Mouse (Mus musculus) kidney, postnatal 25 days (tissue): ENCODE measurements around the gene Serpina3c.
"Not testable (repeated sequence)": the region's sequence is repeated elsewhere in the genome, so short reads cannot be mapped to it uniquely, and the experiment has no call there.

Experiments used
- DNase-seq, 2 experiments: peaks; one replicate each; pipeline ENCODE4 v3.0.0; 2021; ENCODE audit warnings: mixed read lengths in 2 of 2

Gene Serpina3c

DNA sequence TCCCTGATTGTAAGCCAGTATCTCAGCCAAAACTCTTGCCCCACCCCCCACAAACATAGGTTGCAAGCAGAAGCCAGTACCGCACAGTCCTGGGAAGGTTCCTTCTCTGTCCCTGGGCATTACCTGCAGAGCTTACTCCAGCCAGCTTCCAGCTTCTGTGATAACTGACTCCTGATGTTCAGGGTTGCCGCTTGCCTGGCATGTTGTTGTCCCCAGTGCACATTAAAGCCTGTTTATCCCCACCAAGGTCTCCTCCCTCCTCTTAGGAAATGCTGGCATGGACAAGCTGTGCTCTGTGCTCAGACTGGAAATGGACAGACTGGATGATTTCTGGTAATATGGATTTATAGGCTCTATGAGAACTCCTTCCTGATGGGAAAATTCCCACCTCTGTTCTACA, at the start of gene Serpina3c:
Gene Serpina3c (minus strand): TSS at position 215 of the 400 bp plus-strand sequence.
- no peak for DNase-seq

DNA sequence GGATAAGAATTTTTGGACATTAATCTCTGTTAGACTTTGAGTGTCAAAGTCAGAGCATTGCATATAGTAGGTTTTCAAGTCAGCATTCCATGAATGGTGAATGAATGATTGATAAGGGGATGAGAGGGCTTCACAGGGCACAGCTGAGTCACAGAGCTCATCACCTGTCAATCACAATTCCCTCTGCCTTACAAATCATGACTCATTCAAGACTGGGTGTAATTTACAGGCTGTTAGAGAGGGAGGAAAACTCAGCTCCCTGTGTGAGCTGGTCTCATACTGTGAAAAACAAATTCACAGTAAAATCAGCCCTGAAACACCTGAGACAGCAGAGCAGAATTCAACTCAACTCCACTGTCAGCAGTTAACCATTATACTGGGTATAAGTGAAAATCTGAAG, 37.2 kb upstream of the Serpina3c start:
- DNase-seq, result no peak

DNA sequence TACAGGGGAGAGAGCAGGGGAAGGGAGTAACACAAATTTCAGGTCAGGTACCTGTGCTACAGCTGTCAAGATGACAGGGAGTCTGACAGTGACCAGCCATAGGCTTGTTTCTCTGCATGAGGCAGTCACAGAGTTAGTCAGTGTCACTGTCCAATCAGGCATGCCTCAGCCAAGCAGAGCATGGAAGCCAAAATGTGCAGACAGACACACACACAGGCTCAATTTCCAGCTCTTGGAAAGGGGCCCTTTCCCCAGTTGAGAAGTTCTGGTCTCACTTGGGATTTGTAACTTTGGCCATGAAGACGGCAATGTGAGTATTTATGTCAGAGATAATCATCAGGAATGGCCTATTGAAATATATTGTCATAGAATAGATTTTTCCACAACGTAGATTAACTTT, 35.6 kb upstream of the Serpina3c start:
- no peak for DNase-seq

DNA sequence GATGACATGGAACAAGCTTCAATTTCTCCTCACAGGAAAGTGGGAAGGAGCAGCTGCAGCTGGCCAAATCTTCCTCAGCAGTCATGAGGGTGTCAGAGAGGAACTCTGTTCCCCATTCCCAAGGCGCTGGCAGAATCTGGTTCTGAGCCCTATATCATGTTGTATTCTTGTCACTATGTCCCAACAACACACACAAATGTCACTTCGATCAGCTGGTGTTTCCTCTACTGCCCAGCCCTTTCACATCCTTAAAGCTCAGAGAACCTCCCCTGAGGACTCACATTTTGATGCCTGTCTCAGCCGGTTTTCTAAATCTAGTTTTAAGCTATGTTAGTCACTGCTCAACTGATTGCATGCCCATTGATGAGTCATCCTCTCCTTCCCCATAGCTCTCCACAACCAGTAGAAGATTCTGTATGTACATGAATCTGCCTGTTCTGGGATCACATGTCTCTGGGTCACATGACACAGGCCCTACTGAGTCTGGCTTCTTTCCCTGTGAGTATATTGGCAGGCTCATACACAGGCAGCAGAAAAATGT, 32.4 kb upstream of the Serpina3c start:
- DNase-seq, result no peak

DNA sequence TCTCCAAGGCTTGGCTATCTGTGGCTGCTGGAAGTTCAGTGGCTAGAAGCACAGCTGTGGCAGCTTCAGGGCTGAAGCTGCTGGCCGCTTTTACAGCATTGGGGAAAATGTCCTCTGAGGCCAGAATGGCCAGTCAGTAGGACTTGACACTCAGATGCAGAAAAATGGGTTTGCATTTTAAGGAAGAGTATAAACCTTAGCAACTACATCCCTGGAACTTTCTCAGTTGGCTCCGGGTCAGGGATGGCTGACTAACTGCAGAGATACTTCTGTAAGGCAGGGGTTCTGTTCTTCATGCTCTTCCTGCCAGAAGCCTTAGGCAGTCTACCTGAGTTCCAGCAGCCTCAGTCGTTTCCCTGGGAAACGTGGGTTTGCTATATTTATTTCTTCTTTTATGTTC, 31.4 kb upstream of the Serpina3c start:
- DNase-seq, result no peak

DNA sequence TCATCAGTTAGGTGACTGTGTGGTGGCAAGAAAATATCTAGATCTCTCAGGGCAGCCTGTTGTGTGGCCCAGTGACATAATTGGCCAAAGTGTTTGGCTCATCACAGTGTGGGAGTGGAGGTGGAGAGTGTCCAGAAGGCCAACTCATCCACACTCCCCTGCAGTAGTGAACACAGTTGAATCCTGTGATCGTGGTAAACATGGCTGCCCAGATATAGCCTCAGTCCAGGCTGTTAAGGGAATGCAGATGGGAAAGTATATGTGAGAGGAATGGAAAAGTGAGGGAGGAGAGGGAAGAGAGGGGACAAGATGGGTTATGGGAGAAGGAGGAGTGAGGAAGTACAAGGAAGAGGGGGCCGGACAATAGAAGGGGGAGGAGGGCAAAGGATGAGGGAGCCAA, 25.3 kb upstream of the Serpina3c start:
- DNase-seq, result no peak

DNA sequence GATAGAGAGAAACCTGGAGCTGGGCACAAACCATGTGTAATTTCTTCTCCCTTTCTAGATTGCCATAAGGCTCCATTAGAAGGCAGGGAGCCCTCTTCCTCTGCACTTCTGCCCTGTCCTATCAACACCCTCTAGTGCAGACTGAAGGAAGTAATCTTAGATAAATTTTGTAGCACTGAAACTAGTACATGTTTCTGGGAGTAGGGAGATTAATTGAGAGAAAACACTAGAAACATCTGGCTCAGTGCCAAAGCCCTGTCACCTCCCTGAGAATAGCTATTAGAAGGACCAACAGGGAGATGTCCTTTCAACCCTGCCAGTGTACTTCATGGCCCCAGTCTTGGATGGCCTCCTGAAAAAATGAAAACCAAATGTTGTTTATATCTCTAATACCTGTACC, 24.9 kb upstream of the Serpina3c start:
- peak; percentile 18 to 36 for DNase-seq

DNA sequence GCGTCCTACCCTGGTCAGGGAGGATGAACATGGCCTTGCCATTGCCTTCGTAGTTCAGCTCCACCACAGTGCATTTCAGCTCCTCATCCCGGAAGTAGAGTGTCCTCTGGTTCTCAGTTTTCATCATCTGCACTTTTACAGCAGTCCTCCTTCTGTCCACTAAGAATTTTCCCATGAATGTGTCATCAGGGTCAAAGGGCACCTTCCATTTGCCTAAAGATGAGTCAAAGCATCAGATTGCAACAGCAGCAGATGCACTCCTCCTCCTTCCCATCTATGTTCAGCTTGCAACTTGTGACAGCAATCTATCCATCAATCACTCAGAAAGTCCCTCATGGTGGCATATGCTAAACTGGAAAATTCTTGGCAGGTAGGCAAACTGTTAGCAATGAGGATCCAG, 22.0 kb upstream of the Serpina3c start:
- DNase-seq, result no peak

DNA sequence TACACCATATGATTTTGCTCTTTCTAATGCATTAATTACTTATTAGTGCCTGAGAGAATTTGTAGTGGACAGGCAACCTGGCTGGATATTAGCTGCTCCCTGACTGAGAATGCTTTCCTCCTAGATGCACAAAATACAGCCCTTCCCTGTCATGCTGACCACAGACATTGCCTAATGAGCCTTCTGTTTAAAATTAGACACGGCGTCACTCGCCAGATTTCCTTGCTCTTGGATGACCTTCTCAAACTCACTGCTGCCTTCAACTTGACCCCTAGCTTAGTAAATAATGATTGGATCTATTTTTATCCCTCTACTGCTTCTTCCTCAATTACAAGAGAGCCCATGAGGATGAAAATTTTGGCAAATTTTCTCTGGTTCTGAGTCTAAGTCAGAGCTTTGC, 21.1 kb upstream of the Serpina3c start:
- peak; percentile 37 to 41 for DNase-seq

DNA sequence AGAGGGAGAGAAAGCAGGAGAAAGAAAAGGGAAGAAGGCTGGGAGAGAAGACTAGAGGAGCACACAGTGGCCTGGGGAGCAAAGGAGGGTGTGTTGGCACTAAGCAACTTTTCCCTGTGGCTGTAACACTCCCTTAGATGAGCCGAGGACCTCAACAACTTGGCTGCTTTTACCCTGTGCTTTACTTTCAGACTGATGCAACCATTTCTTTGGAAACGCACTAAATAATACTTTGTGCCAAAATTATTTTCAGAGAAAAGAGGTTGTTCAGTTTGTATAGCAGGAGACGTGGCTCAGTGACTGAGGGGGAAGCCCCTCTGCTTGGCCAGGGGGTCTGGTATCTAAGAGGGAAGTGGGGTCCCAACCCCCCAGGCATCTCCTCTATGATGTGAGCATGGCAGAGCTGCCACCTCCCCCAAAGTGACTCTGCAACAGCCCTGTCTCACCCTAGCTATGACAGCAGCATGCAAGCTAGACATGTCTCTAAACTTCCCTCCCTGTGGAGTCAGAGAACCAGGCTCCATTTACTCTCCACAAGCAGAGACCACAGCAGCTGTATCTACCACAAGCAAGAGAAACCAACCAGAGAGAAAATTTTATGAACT, 527 bp downstream of the Serpina3c start:
- DNase-seq, result no peak

DNA sequence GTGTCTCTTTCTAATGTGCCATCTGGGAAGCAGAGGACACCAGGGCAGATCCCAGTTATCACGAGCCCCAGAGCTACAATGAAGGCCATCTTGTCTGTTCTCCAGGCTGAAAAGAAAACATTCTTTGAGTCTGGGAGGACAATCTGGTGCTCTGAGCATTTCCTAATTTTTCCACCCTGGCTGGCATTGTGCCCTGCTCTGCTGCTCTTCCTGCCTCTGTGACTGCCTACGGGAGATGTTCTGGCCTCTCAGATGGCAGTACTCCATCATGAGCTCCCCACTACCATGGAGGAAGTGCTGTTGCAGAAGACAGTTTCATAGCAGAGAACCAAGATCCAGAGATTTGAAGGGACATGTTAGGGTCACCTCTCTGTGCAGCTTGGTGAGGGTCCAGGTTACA, 1.7 kb downstream of the Serpina3c start:
- no peak for DNase-seq

DNA sequence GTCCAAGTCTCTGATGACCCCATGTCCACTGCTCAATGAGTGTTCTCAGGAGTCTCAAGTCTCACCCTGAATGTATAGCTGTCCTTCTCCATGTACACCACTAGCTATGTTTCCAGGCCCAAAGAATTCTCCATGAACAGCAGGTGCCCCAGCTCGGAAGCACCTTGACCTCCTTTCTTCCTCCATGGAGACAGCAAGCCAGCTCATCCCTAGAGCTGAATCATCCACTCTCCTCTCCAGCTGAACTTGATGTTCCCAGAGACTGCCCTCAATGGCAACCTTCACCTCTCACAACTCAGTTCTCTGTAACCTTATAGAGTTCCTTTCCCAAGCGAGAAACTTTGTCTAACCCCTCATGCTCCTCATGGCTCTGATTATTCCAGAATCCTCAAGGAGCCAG, 8.1 kb downstream of the Serpina3c start:
- DNase-seq, result no peak

DNA sequence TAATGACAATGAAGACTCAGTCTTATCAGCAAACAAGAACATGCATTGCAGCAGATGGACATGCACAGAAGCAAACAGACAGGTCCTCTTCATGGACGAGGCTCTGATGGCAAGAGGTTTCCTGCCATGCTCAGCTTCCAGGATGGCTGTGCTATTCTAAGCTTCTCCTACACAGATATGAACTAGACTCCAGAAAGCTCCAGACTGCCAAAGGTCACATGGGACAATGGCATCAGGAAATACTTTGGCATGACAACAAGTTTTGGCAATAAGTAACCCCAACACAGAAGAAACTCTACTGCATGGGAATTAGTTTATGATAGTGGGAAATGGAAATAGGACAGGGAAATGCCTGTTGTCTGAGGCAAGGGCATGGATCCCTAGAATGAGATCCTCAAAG, 10.4 kb downstream of the Serpina3c start:
- DNase-seq, result no peak

DNA sequence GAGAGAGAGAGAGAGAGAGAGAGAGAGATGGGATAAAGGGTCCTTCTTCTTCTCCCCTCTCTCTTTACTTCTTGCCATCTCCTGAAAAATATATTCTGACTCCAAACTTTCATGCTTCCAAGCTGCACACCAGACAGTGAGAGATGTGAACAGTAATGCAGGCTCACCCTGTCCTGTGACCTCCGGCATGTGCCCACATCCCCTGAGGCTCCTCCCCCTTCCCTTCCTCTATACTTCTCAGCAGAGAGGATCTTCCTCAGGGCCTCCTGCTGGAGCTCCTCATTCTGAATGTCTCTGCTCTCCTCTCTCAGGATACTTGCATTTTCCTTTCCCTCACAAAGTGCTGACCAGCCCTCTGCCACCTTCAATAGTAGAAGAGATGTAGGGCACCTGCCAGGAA, 11.2 kb downstream of the Serpina3c start:
- DNase-seq, result no peak

DNA sequence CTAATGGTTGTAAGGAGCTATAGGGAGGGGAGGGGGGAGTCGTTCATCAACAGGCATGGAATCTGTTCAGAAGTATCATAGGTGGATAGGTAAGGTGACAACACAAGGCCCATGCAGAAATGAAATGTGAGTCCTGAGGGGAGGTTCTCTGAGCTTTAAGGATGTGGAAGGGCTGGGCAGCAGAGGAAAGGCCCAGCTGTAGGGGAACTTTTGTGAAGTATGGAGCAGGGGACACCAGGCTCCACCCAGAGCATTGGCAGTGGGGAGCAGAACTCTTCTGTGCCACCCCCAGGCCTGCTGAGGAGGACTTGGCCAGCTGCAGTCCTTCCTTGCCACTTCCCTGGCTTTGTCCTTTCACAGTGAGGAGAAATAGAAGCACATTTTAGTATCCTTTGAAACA, 12.2 kb downstream of the Serpina3c start:
- no peak for DNase-seq

DNA sequence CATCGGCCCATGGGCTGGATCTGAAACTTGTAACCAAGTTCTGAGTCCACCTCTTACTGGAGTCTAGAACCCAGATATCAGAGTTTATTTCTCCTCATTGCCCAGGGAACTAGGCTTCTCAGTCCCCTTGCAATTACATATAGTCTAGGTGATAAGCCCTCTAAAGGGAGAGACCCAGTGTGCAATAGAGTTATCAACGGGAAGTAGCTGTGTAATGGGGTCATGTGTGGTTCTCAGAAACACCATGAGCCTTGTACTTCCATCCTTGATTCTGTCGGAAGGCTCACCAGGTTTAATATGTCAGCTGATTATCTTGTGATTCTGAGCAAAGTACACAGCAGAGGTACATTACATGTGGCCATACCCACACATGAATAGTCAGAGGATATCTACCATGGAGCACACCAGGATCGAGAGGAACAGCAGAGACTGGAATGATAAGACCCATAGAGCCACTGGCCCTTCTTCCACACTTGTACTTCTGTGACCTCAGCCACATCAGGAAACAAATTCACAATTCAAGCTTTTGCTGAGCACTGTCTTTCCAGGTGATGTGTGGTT, 13.0 kb downstream of the Serpina3c start:
- no peak for DNase-seq

DNA sequence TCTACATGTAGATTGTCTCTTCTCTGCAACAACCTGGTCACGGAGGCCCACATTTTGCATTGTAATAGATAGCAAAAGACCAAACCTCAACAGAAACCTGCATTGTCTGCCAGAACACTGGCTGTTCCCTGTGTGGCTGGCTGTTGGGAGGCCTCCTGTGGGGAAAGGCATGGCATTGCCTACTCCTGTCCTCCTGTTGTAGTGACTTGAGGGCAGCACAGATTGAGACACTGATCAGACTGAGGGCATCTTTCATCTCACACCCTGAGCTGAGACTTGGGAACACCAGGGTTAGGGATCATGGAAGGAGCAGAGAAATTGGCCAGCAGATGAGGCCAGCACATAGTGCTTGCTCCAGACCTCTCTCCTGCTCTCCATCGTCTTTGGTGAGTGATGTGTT, 15.5 kb downstream of the Serpina3c start:
- no peak for DNase-seq

DNA sequence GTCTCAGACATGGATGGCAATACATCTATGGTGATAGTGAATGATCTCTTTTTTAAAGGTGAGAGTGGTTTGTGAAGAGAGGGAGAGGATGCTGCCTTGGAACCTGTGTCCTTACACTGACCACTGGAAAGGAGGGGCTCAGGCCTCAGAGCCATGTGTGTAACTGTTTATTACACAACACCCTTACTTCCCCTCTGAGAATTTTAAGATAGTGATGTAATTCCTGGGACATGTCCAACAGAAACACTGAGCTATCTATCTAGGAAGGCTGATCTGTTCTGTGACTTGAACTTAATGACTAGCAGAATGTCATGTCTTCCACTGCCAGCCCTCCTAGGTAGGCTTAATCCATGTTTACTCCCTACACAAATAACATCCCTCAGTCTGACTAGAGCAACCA, 22.6 kb downstream of the Serpina3c start:
- DNase-seq, result no peak

DNA sequence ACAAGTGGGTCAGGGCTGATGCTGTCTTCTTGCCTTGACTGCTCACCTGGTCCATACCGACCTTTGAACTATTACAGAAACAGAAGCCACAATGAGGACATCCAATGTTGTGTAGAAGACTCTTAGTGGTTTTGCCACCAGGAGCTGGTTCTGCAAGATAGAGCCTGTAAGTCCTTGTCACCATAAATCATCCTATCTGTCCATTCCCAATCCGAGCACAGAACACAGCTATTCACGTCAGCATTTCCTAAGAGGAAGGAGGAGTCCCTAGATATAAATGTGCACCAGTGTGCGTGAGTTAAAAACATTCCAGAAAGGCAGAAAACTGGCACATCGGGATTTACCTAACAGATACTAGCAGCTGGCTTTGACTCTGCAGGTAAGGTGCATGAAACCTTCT, 26.0 kb downstream of the Serpina3c start, which contains the start of gene Serpina3b:
Gene Serpina3b (plus strand): TSS at position 301 of the 400 bp plus-strand sequence.
- no peak for DNase-seq

DNA sequence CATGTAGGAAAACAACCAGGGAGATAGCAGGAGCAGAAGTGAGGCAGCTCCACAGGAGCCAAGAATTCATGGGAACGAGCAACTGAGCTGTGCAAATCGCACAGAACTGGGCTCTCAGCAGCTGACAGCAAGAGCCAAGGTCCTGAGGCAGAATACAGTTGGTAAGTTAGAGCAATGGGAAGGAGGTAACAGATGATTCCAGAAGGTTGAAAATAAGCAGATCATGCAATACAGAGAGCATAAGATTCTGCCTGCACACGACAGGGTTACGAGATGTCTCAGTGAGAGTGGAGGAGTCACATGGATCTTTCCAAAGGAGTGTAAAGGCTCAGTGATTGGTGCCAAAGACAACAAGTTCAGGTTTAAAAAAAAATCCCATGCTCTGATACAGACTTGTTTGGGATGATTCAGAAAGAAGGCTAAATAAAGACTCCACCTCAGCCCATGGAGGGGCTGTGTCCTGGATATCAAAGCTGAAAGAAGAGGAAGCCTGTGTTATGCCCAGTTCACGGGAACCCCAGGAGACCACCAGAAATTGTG, 28.6 kb downstream of the Serpina3c start:
- DNase-seq, result no peak

DNA sequence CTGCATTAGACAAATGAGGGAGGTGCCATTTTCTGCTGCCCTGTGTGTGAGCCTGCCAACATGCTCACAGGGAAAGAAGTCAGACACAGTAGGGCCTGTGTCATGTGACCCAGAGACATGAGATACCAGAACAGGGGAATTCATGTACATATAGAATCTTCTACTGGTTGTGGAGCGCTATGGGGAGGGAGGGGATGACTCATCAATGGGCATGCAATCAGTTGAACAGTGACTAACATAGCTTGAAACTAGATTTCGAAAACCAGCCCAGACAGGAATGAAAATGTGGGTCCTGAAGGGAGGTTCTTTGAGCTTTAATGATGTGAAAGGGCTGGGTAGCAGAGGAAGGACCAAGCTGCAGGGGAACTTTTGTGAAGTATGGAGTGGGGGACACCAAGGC, 29.7 kb downstream of the Serpina3c start:
- no peak for DNase-seq

DNA sequence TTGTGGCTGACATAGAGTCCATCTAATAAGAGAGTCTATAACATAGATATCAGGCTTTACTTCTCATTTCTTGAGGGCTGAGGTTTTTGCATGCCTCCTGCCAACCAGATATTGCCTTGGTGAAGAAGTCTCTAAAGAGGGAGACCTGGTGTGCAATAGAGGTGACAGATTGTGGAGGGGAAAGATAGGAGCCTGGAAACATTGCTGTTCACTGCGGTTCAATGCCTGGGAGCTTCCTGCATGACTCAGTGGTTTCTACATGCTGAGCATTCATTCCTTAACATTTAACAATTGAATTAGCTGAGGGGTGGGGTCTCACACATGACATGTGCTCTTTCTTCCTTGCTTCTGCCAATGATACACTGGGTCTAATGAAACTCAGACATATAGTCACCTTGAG, 30.6 kb downstream of the Serpina3c start:
- no peak for DNase-seq

DNA sequence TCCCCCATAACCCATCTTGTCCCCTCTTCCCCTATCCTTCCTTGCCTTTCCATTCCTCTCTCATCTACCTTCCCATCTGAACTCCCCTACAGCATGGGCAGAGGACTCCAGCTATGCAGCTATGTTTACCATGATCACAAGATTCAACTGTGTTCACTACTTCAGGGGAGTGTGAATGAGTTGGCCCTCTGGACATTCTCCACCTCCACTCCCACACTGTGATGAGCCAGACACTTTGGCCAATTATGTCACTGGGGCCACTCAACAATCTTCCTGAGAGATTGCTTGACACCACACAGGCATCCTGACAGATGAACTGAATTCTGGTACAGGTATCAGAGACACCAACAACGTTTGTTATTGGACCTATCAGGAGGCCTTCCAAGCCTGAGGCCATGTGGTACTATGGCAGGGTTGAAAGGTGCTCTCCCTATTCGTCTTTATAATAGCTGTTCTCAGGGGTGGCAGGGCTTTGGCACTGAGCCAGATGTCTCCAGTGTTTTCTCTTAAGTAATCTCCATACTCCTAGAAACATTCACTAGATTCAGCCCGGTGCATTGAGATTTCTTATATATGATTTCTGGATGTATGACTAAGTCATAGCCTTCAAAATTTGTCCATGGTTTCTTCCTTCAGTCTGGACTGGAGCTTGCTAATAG, 38.6 kb downstream of the Serpina3c start:
- peak; percentile 42 to 53 for DNase-seq

DNA sequence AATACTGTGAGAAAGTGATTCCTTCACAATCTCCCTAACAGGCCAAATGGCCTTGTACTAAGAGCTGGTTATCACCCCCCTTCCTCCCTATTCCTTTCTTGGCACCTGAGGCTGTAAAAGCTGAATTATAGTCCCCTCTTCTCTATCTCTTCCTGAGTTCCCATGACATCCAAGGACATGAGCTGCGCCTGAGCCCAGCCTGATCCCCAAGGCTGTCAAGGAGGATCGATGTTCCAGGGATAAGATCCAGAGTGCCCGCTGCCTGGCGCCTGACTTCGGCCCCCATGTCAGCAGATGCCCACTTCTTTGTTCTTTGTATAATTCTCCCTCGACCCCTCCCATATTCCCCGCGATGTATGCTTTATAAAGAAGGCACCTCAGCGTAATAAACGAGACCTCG, 41.3 kb downstream of the Serpina3c start, which contains the start of gene Serpina3a:
Gene Serpina3a (plus strand): TSS at position 392 of the 400 bp plus-strand sequence.
- DNase-seq, result not testable (repeated sequence)
